Mouse (Mus musculus) left cerebral cortex, adult 18-20 months (tissue): ENCODE data around the gene Galk1. TPM values are rescaled to one million over a fixed set of nuclear protein-coding genes. Genes with fewer than 3 reads are reported as not detected.
"Not testable (repeated sequence)": the region's sequence is repeated elsewhere in the genome, so short reads cannot be mapped to it uniquely, and the experiment has no call there.

Experiments used
- DNase-seq, 2 experiments: peaks; one replicate each; pipeline ENCODE4 v3.0.0; 2021 to 2022; ENCODE audit warnings: low spot score in 2 of 2, mixed read lengths in 1 of 2
- total RNA-seq, 2 experiments: library from RNA; stranded (reverse); gene quantifications; 2 replicates each; pipeline ENCODE4 v1.2.3; 2021

The Galk1 gene
- total RNA-seq, 2 experiments from 2014 or later = 15.5 to 16.3 TPM

GRCm38 (mm10) chr11:116030898-116031845, 18.7 kb upstream of the Galk1 start:
- DNase-seq = peak in 1 of 2 experiments; percentile 29

GRCm38 (mm10) chr11:116030088-116030897, 17.8 kb upstream of the Galk1 start, which contains the start of gene Unk:
Gene Unk (plus strand): TSS chr11:116030322.
- peak; percentile 96 to 97 for DNase-seq

- no peak for DNase-seq
Observed at GRCm38 (mm10) chr11:116029086-116029865, 16.8 kb upstream of the Galk1 start.

DNA sequence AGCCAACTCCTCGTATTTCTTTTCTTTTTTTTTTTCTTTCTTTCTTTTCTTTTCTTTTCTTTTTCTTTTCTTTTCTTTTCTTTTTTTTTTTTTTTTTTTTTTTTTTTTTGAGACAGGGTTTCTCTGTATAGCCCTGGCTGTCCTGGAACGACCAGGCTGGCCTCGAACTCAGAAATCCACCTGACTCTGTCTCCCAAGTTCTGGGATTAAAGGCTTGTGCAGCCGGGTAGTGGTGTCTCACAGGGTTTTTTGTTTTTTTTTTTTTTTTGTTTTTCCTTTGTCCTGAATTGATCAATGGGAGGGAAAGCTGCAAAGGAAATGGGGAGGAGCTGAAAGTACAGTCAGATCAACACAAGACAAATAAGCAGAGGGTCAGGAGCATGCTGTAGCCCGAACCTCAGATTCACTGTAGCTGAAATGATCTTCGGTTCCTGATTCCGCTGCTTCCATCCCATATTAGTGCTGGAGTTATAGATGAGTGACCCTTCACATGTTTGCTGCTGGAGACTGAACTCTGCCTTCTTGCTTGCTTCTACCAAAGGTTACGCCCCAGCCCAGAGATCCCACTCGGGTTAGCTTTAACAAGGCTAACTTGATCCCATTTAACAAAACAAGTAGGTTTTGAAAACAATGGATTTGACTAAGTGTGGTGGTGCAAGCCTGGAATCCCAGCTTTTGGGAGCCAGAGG, 15.8 kb upstream of the Galk1 start:
- no peak for DNase-seq

DNA sequence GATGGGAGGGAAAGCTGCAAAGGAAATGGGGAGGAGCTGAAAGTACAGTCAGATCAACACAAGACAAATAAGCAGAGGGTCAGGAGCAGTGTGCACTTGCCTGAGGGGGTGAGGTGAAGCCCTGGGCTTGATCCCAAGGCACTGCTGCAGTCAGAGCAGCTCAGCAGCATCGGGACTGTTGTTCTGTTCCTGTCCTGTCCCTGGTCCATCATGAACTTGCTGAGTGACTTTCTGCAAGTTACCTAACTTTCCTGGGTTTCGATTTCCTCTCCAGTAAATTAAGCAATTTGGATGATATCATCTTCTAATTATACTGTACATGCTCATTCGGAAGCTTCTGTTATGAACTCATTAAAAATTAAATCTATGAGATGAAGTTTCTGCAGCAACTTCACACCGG, 15.2 kb upstream of the Galk1 start, which contains the start of gene H3f3b:
TSS of gene H3f3b (minus strand) at position 207 of the 400 bp plus-strand sequence.
- DNase-seq = no peak

DNA sequence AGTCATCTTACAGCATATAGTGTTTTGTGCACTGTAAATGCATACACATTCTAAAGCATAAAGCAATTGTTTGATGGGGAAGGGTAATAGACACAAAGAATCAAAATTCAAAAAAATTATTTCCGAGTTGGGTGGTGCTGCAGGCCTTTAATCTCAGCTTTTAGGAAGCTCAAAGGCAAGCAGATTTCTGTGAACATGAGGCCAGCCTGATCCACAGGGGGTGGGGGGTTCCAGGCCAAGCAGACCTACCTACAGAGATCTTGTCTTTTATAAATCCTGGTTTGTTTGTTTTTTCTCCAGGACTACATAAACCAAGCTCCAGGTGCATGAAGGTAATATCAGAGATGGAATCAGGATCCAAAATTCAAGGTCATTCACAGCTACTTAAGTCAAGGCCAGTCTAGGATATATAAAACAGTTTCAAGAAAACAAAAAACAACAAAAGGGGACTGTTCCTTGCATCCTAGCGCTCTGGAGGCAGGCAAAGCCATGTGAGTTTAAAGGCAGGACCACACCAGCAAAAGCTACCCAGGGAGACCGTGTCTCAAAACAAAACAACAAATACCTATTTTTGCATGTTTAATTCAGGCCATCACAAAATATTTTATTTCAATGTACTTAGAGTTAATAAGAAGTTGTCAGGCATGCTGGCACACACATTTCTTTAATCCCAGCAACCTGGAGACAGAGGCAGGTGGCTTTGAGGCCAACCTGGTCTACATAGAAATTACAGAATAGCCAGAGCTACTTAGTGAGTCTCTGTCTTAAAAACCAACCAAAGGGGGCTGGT, 12.7 kb upstream of the Galk1 start:
- no peak for DNase-seq

- peak; percentile 90 to 94 for DNase-seq
Observed at GRCm38 (mm10) chr11:116024356-116024808, 11.9 kb upstream of the Galk1 start.

GRCm38 (mm10) chr11:116023771-116024355, 11.3 kb upstream of the Galk1 start:
- DNase-seq = peak; percentile 75 to 78

DNA sequence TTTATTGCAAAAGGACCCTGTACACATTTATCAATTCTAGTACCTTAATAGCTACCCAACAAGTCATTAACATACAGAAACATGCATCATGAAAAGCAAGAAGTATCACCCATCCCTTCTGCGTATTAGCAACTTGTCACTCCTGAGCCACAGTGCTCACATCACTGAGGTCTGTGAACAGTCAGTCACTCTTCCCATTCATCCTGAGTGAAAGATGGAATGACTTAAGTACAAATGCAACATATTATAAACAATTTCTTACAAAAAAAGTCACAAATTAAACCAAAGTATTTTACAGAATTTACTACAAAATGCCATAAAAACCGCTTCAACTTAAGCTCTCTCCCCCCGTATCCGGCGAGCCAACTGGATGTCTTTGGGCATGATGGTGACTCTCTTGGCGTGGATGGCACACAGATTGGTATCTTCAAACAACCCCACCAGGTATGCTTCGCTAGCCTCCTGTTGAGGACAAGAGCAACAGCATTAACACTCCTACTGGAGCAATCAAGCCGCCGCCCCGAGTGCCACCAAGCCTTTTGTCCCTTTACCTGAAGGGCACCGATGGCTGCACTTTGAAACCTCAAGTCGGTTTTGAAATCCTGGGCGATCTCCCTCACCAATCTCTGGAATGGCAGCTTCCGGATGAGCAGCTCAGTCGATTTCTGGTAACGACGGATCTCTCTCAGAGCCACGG, 10.7 kb upstream of the Galk1 start:
- not testable (repeated sequence) for DNase-seq

- no peak for DNase-seq
Observed at GRCm38 (mm10) chr11:116022256-116022780, 9.8 kb upstream of the Galk1 start.

DNA sequence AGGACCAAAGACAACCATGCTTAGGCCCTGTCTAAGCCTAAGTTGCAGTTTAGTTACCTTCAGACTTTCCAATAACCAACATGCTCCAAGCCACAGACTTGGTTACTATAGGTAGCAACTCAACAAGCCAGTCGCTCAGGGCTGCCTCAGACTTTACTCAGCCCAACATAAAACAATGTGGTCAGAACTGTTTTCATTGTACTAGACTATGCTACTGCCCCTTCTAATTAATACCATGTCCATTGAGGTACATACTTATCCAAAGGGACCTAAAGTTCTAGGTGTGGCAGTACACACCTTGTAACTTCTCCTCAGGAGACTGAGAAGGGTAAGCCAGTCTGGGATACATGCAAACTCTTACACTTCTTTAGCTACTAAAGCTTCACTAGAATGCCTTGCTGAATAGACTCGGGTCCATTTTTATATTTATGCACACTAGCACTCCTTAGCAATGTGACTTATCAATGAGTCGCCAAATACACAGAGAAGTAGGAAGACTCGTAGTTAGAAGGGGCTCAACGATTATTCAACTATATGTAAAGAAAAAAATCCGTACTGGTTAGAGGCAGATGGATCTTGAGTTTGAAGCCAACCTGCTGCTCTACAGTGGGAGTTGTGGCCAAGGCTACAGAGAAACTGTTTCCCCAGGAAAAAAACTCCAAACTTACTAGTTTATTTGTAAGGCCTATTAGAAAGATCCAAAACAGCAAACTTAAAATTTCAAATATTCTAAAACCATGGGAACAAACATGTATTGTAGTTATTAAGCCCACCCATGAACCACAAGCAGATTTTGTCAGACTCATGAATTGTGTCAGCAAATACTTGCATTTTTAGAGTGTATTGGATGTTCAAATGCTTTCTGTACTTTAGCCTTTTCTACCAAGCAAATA, 9.1 kb upstream of the Galk1 start:
- no peak for DNase-seq

DNA sequence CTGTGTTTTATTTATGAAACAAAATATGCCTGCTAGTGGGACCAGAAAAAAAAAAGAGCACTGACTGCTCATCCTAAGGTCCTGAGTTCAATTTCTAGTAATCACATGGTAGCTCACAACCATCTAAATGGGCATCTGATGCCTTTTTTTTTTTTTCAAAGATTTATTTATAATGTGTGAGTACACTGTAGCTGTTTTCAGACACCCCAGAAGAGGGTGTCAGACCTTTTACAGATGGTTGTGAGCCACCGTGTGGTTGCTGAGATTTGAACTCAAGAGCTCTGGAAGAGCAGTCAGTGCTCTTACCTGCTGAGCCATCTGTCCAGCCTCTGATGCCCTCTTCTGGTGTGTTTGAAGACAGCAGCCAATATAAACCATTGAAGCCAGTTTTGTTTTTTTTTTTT, 8.0 kb upstream of the Galk1 start:
- no peak for DNase-seq

- no peak for DNase-seq
Observed at GRCm38 (mm10) chr11:116019976-116020411, 7.5 kb upstream of the Galk1 start.

GRCm38 (mm10) chr11:116019360-116019791, 6.9 kb upstream of the Galk1 start:
- DNase-seq = no peak

GRCm38 (mm10) chr11:116018867-116019266, 6.3 kb upstream of the Galk1 start:
- not testable (repeated sequence) for DNase-seq

- no peak for DNase-seq
Observed at GRCm38 (mm10) chr11:116018106-116018505, 5.6 kb upstream of the Galk1 start.

GRCm38 (mm10) chr11:116014821-116015220, 2.3 kb upstream of the Galk1 start:
- no peak for DNase-seq
